Mouse (Mus musculus) liver, postnatal 0 days (tissue): ENCODE results near the gene Arhgap28. TPM values are rescaled to one million over a fixed set of nuclear protein-coding genes. Genes with fewer than 3 reads are reported as not detected.

ENCODE experiments used
- ATAC-seq: fragments of 200-750 bp; cut with Nextera tagmentation; 2 replicates; pipeline ENCODE4 v1.8.0; 2017; ENCODE audit warnings: mild to moderate bottlenecking, moderate library complexity
- DNase-seq: peaks from one replicate; pipeline ENCODE4 v3.0.0-alpha.2; 2016
- H3K27ac ChIP-seq: fragments of 300-500 bp; sonication (generic); 2 replicates; pipeline ENCODE4 v1.5.1; 2014; ENCODE audit warnings: antibody characterized with exemption, moderate library complexity, mild to moderate bottlenecking, low read depth
- H3K27me3 ChIP-seq: fragments of 300-500 bp; sonication (generic); 2 replicates; pipeline ENCODE4 v1.6.1; 2014; ENCODE audit warnings: low read length, control low read depth, mixed read lengths; ENCODE audit not compliant: insufficient read depth
- H3K36me3 ChIP-seq: fragments of 300-500 bp; sonication (generic); replicated peaks from 2 replicates; pipeline ENCODE4 v1.6.1; 2014; ENCODE audit warnings: mild to moderate bottlenecking, control low read depth, low read length, moderate library complexity, mixed read lengths; ENCODE audit not compliant: insufficient read depth
- H3K4me1 ChIP-seq: fragments of 300-500 bp; sonication (generic); 2 replicates; pipeline ENCODE4 v1.6.1; 2014; ENCODE audit warnings: antibody characterized with exemption, mild to moderate bottlenecking, control low read depth; ENCODE audit not compliant: insufficient read depth
- H3K4me2 ChIP-seq: fragments of 300-500 bp; sonication (generic); 2 replicates; pipeline ENCODE4 v1.6.1; 2014; ENCODE audit warnings: low read depth, mild to moderate bottlenecking, low read length, moderate library complexity, mixed read lengths
- H3K4me3 ChIP-seq: fragments of 300-500 bp; sonication (generic); 2 replicates; pipeline ENCODE4 v1.5.1; 2014; ENCODE audit warnings: low read depth, low read length
- H3K9ac ChIP-seq: fragments of 300-500 bp; sonication (generic); replicated peaks from 2 replicates; pipeline ENCODE4 v1.6.1; 2014; ENCODE audit warnings: mild to moderate bottlenecking, moderate library complexity
- H3K9me3 ChIP-seq: fragments of 300-500 bp; sonication (generic); 2 replicates; pipeline ENCODE4 v1.6.1; 2016; ENCODE audit warnings: mild to moderate bottlenecking, control low read depth, low read length, mixed read lengths
- CTCF ChIP-seq: sonication (generic); IDR thresholded peaks from 2 replicates; pipeline ENCODE4 v1.5.1; 2016; ENCODE audit warnings: antibody characterized with exemption, low read depth
- EP300 ChIP-seq: IDR thresholded peaks from 2 replicates; pipeline ENCODE4 v1.6.1; 2016; ENCODE audit warnings: antibody characterized with exemption, low read depth, mild to moderate bottlenecking
- WGBS: fragments of 180-500 bp; shearing (Covaris S2); extraction: QIAGEN DNeasy Blood & Tissue Kit; methylation state at CpG from one replicate; pipeline ENCODE4 v1.1.7; 2014; ENCODE audit not compliant: insufficient replicate concordance; 5-methylcytosine and 5-hydroxymethylcytosine counted together
- polyA plus RNA-seq: library from polyadenylated mRNA; unstranded; fragments of >200 nt; fragmentation: Nextera tagmentation; extraction: Ambion mirVana; gene quantifications from 2 replicates; pipeline ENCODE4 v1.2.1, GENCODE M21; 2015

Arhgap28 gene
- polyA plus RNA-seq, 1 experiment from 2014 or later, result 0.48 TPM

DNA sequence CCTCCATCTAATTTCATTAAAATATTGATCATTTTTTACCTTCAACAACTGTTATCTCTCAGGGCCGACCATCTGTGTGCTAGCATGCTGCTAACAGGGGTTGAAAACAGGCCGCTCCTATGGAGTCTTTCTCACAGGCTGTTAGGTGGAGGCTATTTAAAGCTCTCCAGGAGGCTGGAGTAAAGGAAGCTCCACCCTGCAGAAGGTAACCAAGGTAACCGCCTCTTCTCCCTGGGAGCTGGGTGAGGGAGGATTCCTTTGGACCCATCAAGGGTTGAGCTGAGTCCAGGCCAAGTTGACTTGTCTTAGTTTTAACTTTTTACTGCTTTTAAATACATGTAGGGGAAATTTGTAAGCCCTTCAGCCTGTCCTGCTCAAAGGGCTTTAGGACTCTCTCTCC, 97.7 kb downstream of the Arhgap28 start:
- no peak for TF ChIP-seq CTCF
- TF ChIP-seq EP300, result no peak
- no peak overlapping the region for H3K27ac ChIP-seq
- no peak overlapping the region for H3K4me3 ChIP-seq
- H3K9me3 ChIP-seq, result no peaks in the 10 kb centered on the region
- H3K36me3 ChIP-seq, result no peaks in the 10 kb centered on the region
- no peak for DNase-seq
- H3K9ac ChIP-seq, result no peak overlapping the region
- H3K4me1 ChIP-seq, result no peaks in the 10 kb centered on the region
- H3K27me3 ChIP-seq, result no peaks in the 10 kb centered on the region
- ATAC-seq, result no peak
- 76% methylated on average over 3 of the region's 3 CpGs for WGBS
- no peak overlapping the region for H3K4me2 ChIP-seq

DNA sequence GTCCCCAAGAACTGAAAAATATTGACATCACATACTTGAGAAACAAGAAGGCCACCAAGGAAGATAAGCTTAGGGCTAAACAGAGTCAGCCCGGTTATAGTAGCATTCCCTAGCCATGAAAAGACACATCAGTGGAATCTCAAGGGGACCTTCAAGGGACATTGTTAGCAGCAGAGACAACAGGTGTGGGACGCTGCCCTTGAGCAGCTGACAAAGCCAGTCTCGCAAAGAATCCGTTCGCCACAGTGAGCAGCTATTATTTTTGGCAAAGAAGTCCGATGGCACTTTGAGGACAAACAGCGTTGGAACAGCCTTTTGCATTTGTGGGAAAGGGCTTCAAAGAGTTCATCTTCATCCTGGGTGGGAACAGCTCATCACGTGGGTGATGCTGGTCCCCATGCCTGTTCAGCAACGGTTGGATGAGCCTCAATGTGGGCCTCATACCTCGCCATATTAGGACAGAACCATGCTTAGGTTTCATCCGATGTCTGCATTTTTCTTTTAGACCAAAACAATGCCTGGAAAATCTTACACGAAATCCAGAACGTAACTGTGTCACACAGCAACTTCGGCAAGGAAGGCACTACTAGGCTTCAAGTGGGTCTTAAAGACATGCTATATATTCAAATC, 99.5 kb downstream of the Arhgap28 start:
- WGBS, result 79% methylated on average over 14 of the region's 14 CpGs

DNA sequence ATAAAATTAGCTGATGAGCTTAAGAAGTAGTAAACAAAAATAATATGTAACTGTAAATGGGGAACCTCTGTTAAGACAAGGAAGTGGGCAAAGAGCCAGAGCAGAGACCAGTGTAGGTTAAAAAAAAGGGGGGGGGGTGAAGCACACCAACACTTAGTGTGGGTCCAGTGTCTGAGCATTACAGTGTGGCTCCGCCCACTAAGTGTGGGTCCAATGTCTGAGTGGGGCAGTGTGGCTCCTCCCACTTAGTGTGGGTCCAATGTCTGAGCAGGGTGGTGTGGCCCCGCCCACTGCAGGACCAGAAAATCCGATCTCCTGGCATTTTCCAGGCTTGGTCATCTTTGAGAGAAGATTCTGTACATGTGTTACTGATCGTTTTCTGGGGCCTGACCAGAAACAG, 101.1 kb downstream of the Arhgap28 start:
- Histone ChIP-seq H3K4me2 (no peak overlapping the region), H3K4me1 (no peaks in the 10 kb centered on the region), H3K36me3 (no peaks in the 10 kb centered on the region), H3K27ac (no peak overlapping the region), H3K9ac (no peak overlapping the region), H3K27me3 (no peaks in the 10 kb centered on the region), H3K4me3 (no peak overlapping the region), H3K9me3 (no peaks in the 10 kb centered on the region)
- DNase-seq, result no peak
- no peak for ATAC-seq
- TF ChIP-seq EP300 (no peak), CTCF (no peak)
- 75% methylated on average over 4 of the region's 4 CpGs for WGBS

More for the DNA sequence above, 99.5 kb downstream of the Arhgap28 start:
- no peak overlapping the region for H3K4me2 ChIP-seq
- no peak overlapping the region for H3K4me3 ChIP-seq
- no peak for DNase-seq
- TF ChIP-seq EP300 (no peak), CTCF (no peak)
- H3K9me3 ChIP-seq, result no peaks in the 10 kb centered on the region
- H3K4me1 ChIP-seq, result no peaks in the 10 kb centered on the region
- no peak overlapping the region for H3K27ac ChIP-seq
- no peak for ATAC-seq
- no peaks in the 10 kb centered on the region for H3K36me3 ChIP-seq
- no peaks in the 10 kb centered on the region for H3K27me3 ChIP-seq
- no peak overlapping the region for H3K9ac ChIP-seq

DNA sequence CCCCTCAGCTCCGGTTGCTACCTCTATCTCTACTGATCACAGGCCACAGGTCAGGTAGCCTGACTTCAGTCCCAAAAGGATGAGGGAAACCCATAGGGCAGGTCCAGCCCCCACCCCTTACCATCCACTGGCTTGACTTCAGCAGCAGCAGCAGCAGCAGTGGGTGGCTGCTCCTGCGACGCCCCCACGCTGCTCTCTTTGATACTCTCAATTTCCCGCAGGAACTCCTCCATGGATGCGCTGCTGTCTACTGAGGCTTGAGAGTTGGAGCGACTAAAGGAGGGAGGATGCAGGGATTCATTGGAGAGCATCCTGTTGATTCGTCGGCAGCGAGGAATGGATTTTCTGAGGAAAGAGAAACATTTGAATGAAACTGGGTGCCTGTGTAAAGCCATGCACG, 102.8 kb downstream of the Arhgap28 start:
- ATAC-seq, result no peak
- H3K4me1 ChIP-seq, result no peaks in the 10 kb centered on the region
- no peak overlapping the region for H3K9ac ChIP-seq
- DNase-seq, result no peak
- H3K27ac ChIP-seq, result no peak overlapping the region
- no peaks in the 10 kb centered on the region for H3K27me3 ChIP-seq
- 81% methylated on average over 11 of the region's 11 CpGs for WGBS
- H3K4me3 ChIP-seq, result no peak overlapping the region
- no peaks in the 10 kb centered on the region for H3K36me3 ChIP-seq
- no peaks in the 10 kb centered on the region for H3K9me3 ChIP-seq
- no peak overlapping the region for H3K4me2 ChIP-seq
- TF ChIP-seq EP300, result no peak
- no peak for TF ChIP-seq CTCF

DNA sequence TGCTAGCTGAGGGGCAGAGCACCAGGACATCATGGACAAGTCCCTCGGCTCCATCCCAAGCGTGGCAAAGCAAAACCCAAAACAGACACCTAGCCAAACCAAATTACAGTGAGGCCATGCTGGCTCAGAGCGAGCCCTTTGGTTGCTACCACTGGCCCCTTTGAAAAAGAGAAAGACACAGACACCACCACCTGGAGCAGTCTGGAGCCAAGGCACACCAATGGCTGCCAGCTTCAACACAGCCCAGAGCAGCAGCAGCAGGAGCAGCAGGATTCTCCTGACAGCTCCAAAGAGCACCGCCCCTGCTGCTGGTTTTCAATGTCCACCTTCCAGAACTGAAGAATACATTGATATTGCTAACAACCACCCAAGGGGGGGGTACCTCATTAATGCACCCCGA, 104.5 kb downstream of the Arhgap28 start:
- no peak overlapping the region for H3K4me2 ChIP-seq
- no peaks in the 10 kb centered on the region for H3K27me3 ChIP-seq
- no peak overlapping the region for H3K27ac ChIP-seq
- H3K9me3 ChIP-seq, result no peaks in the 10 kb centered on the region
- ATAC-seq (no peak), DNase-seq (no peak)
- H3K9ac ChIP-seq, result no peak overlapping the region
- WGBS, result 94% methylated on average over 5 of the region's 5 CpGs
- no peak overlapping the region for H3K4me3 ChIP-seq
- H3K4me1 ChIP-seq, result no peaks in the 10 kb centered on the region
- no peaks in the 10 kb centered on the region for H3K36me3 ChIP-seq
- TF ChIP-seq CTCF (no peak), EP300 (no peak)

DNA sequence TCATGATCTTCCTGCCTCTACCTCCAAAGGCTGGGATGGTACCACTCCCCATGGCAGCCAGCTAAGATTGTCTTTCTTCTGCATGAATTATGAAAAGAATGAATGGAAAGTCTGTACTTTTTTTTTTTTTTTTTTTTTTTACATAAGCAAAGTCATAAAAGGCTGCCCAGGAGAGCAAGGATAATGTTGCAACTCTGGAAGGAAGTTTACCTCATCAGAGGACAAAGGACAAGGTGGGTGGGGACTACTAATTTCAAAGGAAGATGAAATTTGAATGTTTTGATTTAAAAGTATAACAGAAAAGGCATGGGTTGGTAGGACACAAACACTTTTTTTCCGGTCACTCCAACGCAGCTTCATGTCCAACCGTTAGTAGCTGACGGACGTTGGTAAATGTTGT, 107.5 kb downstream of the Arhgap28 start:
- H3K4me3 ChIP-seq, result no peak overlapping the region
- no peaks in the 10 kb centered on the region for H3K27me3 ChIP-seq
- no peak overlapping the region for H3K27ac ChIP-seq
- H3K9me3 ChIP-seq, result no peaks in the 10 kb centered on the region
- no peak overlapping the region for H3K9ac ChIP-seq
- H3K4me1 ChIP-seq, result no peaks in the 10 kb centered on the region
- H3K4me2 ChIP-seq, result no peak overlapping the region
- WGBS, result 86% methylated on average over 5 of the region's 5 CpGs
- TF ChIP-seq EP300, result no peak
- TF ChIP-seq CTCF, result no peak
- no peak for DNase-seq
- ATAC-seq, result no peak
- no peaks in the 10 kb centered on the region for H3K36me3 ChIP-seq
